Mouse (Mus musculus): Measurements from ENCODE around the gene Cd2bp2. TPM values are rescaled to one million over a fixed set of nuclear protein-coding genes. Genes with fewer than 3 reads are reported as not detected.
A peak's percentile ranks its signal among the peaks of the same experiment; 100 is the strongest.

Gene Cd2bp2
- polyA plus RNA-seq (2015; fragmentation: Nextera tagmentation; extraction: Ambion mirVana): 66.9 and 68.7 TPM in 2 replicates

DNA sequence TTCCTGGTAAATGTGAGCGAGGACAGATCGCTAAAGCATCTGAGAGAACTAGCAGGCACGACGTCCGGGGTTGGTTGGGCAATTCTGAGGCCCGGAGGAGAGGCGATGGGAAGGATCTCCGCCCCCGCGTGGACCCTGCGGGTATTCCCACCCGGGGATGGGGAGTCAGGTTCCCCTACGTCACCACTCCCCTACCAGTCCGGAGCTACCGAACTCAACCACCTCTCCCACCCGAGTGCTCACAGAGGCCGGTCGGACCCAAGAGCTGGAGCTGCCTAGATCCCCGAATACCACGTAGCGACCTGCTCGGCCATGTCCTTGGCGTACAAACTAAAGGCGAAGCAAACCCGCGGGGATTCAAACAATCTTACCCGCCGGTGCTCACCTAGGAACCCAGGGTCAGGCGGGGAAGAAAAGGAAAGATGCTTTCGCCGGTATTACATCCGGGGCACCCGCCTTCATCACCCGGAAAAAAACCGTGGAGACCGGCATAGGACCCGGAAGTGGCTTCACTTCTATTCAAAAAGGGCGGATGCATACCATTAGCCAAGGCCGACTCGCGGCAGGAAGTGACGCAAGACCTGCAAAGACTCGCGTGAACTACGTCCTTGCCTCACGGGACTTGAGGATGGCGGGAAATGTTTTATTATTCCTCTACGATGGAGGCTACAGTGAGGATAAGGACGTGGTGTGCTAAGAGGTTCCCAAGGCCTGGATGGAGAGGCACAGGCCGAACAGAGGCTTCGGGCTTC, at the start of gene Cd2bp2:
TSS of gene Cd2bp2 (minus strand) at position 507 of the 752 bp plus-strand sequence.
- H3K27ac ChIP-seq (ENCODE audit: low read length): peak within 1 kb of the TSS; percentile 97
- peak within 1 kb of the TSS; percentile 87 for H3K9ac ChIP-seq (replicated peaks; ENCODE audit: low read length)
- no peaks in the 10 kb centered on the region for H3K9me3 ChIP-seq (ENCODE audit: low read length)
- peak within 1 kb of the TSS; percentile 96 for H3K4me2 ChIP-seq (replicated peaks; ENCODE audit: low read depth, low read length)
- H3K4me1 ChIP-seq (ENCODE audit: insufficient read depth, low read length): peaks cover 19% of the 10 kb centered on the region
- under 1% methylated on average over 51 of the region's 51 CpGs for WGBS
- peak; percentile 96 for ATAC-seq (ENCODE audit: low FRiP score, low TSS enrichment)
- H3K36me3 ChIP-seq (ENCODE audit: insufficient read depth, low read length): peaks cover 70% of the 10 kb centered on the region
- no peaks in the 10 kb centered on the region for H3K27me3 ChIP-seq (ENCODE audit: insufficient read depth, low read length)
- H3K4me3 ChIP-seq (ENCODE audit: low read length): peak within 1 kb of the TSS; percentile 93

DNA sequence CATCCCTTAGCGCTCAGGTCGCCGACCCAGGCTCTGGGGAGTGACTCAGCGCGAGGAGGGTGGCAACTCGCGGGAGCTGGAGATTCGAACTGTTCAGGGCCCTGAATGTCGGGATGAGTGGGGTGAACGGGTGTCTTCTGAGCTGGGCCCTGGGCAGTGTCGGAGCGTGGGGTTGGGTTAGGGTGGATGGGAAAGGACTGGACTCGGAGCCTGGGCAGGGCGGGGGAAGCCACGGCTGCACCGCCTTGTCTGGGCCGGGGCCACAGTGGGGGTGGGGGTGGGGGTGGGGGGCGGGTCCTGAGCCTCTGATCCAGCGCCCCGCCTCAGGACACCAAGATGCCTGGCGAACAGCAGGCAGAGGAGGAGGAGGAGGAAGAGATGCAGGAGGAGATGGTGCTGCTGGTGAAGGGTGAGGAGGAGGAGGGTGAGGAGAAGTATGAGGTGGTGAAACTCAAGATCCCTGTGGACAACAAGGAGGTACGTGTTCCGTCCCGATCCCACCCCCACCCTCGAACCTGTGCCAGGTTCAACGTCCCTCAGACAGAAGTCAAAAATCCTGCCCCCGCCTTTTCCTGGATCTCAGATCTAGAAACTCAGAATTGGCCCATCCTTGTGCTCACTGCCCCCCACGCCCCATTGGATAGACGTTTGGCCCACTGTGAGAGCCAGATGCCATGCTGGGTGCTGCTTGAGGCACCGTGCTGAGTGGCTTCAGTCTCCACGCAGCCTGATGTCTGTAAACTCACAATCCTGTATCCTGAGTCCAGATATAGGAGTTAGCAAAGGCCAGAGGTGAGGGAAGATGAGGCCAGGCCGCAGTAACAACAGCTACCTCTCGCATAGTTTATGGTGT, 49.0 kb upstream of the Cd2bp2 start:
- peak overlapping the region; percentile 95 for H3K27ac ChIP-seq (ENCODE audit: low read length)
- H3K4me1 ChIP-seq (ENCODE audit: insufficient read depth, low read length): peaks cover 17% of the 10 kb centered on the region
- no peaks in the 10 kb centered on the region for H3K27me3 ChIP-seq (ENCODE audit: insufficient read depth, low read length)
- WGBS: 7% methylated on average over 32 of the region's 33 CpGs
- peak; percentile 88 for ATAC-seq (ENCODE audit: low FRiP score, low TSS enrichment)
- peaks cover 10% of the 10 kb centered on the region; the same call in 1 of the 2 replicates for H3K36me3 ChIP-seq (ENCODE audit: insufficient read depth, low read length)
- H3K4me3 ChIP-seq (ENCODE audit: low read length): peak overlapping the region; percentile 80
- peak overlapping the region; percentile 72 for H3K4me2 ChIP-seq (replicated peaks; ENCODE audit: low read depth, low read length)
- H3K9ac ChIP-seq (replicated peaks; ENCODE audit: low read length): peak overlapping the region; percentile 96
- no peaks in the 10 kb centered on the region for H3K9me3 ChIP-seq (ENCODE audit: low read length)

DNA sequence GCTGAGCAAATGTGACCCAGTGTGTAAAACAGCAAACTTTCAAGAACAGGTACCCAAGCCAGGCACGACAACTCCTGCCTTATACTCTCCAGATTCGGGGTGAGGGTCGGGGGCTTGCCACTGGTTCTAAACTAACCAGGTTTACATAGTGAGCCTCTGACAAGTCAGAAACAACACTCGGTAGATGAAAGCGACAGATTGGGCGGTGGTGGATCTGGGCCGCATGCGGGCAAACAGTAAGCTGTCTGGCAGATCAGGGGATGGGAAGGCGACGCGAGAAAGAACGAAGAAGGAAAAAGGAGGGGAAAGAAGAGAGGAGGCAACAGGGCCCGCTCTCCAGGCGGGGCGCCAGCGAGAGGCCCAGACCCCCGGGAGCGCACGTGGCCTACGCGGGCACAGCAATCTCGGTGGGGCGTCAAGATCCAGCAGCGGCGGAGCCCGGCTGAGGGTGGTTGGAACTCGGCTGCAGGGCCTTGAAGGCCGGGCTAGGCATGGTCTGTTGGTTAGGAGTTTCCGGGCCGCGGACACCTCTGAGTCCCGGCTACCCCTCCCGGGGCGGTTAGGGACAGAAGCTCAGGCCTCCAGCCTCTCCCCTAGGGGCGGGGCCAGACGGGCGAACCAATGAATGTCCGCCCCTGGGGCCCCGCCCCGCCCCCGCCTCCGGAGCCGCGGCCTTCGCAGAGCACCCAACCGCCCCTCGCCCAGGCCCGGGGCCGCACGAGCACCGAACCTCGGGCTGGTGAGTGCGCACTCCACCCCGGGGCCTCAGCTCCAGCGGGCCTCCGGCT, 48.2 kb upstream of the Cd2bp2 start, which contains the start of gene Zfp771:
TSS of gene Zfp771 (plus strand) at position 405 of the 788 bp plus-strand sequence.
- H3K4me2 ChIP-seq (replicated peaks; ENCODE audit: low read depth, low read length): peak within 1 kb of the TSS; percentile 72

DNA sequence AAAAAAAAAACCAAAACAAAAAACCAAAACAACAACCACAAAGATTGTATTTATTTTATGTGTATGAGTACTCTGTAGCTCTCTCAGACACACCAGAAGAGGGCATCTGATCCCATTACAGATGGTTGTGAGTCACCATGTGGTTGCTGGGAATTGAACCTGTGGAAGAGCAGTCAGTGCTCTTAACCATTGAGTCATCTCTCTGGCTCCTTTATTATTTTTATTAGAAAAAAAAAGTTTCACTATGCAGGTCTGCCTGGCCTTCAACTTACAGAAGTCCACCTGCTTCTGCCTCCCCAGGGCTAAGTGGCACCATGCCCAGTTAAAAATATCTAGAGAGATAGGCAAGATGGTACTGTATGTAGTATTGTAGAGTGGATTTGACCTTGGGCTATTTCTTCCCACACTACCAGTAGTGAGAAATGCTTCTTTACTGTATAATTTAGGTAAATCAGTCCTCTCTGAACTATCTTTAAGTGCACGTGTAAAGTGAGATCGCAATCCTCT, 47.6 kb upstream of the Cd2bp2 start:
- WGBS: 35% methylated on average over 2 of the region's 2 CpGs
- Histone ChIP-seq H3K9me3 (ENCODE audit: low read length) (no peaks in the 10 kb centered on the region), H3K9ac (replicated peaks; ENCODE audit: low read length) (peak overlapping the region; percentile 96), H3K4me3 (ENCODE audit: low read length) (peak overlapping the region; percentile 80), H3K4me2 (replicated peaks; ENCODE audit: low read depth, low read length) (peak overlapping the region; percentile 72), H3K27ac (ENCODE audit: low read length) (peak overlapping the region; percentile 95), H3K4me1 (ENCODE audit: insufficient read depth, low read length) (peaks cover 17% of the 10 kb centered on the region), H3K27me3 (ENCODE audit: insufficient read depth, low read length) (no peaks in the 10 kb centered on the region), H3K36me3 (ENCODE audit: insufficient read depth, low read length) (peaks cover 10% of the 10 kb centered on the region)
- no peak for ATAC-seq (ENCODE audit: low FRiP score, low TSS enrichment)

More for the DNA sequence above, 48.2 kb upstream of the Cd2bp2 start, which contains the start of gene Zfp771:
- H3K4me3 ChIP-seq (ENCODE audit: low read length): peak within 1 kb of the TSS; percentile 80
- H3K27me3 ChIP-seq (ENCODE audit: insufficient read depth, low read length): no peaks in the 10 kb centered on the region
- H3K9me3 ChIP-seq (ENCODE audit: low read length): no peaks in the 10 kb centered on the region
- ATAC-seq (ENCODE audit: low FRiP score, low TSS enrichment): peak; percentile 99
- WGBS: 1% methylated on average over 50 of the region's 56 CpGs
- peak within 1 kb of the TSS; percentile 96 for H3K9ac ChIP-seq (replicated peaks; ENCODE audit: low read length)
- H3K4me1 ChIP-seq (ENCODE audit: insufficient read depth, low read length): peaks cover 17% of the 10 kb centered on the region
- peaks cover 3% of the 10 kb centered on the region for H3K36me3 ChIP-seq (ENCODE audit: insufficient read depth, low read length)
- peak within 1 kb of the TSS; percentile 95 for H3K27ac ChIP-seq (ENCODE audit: low read length)

DNA sequence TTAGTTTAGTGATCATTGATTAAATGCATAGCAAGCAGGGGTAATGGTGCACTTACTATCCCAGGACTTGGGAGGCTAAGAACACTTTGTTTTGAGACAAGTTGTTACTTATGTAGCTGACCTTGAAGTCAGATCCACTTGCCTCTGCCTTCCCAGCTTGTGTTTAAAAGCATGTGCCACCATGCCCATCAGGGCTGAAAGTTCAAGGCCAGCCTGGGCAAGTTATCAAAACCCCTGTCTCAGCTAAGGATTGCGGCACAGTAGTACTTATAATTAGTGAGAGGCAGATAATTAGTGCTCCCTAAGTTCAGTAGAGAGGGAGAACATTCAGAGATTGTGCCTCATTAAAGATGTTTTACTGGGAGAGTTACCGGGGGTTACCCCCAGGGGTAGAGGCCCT, 38.9 kb upstream of the Cd2bp2 start:
- no peak overlapping the region for H3K9ac ChIP-seq (replicated peaks; ENCODE audit: low read length)
- no peaks in the 10 kb centered on the region for H3K27me3 ChIP-seq (ENCODE audit: insufficient read depth, low read length)
- no peak overlapping the region for H3K27ac ChIP-seq (ENCODE audit: low read length)
- H3K9me3 ChIP-seq (ENCODE audit: low read length): no peaks in the 10 kb centered on the region
- H3K36me3 ChIP-seq (ENCODE audit: insufficient read depth, low read length): peaks cover 46% of the 10 kb centered on the region
- H3K4me1 ChIP-seq (ENCODE audit: insufficient read depth, low read length): peaks cover 31% of the 10 kb centered on the region
- no peak for ATAC-seq (ENCODE audit: low FRiP score, low TSS enrichment)
- H3K4me2 ChIP-seq (replicated peaks; ENCODE audit: low read depth, low read length): peak overlapping the region; percentile 77; the same call in 1 of the 2 replicates
- 89% methylated on average over 2 of the region's 2 CpGs for WGBS
- H3K4me3 ChIP-seq (ENCODE audit: low read length): no peak overlapping the region

DNA sequence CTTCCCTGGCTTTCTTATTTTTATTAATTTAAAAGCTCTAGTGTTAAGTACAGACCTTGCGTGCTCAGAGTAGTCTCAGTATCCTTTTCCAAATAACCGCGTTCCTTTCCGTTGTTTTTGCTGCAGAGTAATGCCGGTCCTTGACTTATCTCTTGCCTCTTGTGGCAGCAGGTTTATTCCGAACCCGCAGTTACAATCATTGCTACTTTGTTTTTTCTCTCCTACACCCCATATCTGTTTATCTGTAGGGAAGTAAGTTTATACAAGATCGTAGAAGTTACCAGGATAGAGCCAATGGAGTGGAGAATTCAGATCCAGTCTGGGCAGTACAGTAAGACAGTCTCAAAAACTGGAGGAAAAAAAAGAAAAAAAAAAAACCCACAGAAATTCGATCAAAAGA, 37.9 kb upstream of the Cd2bp2 start:
- Histone ChIP-seq H3K27me3 (ENCODE audit: insufficient read depth, low read length) (no peaks in the 10 kb centered on the region), H3K36me3 (ENCODE audit: insufficient read depth, low read length) (peaks cover 47% of the 10 kb centered on the region), H3K9me3 (ENCODE audit: low read length) (no peaks in the 10 kb centered on the region), H3K4me3 (ENCODE audit: low read length) (peak overlapping the region; percentile 98), H3K4me2 (replicated peaks; ENCODE audit: low read depth, low read length) (peak overlapping the region; percentile 77), H3K4me1 (ENCODE audit: insufficient read depth, low read length) (peaks cover 31% of the 10 kb centered on the region), H3K27ac (ENCODE audit: low read length) (peak overlapping the region; percentile 99), H3K9ac (replicated peaks; ENCODE audit: low read length) (peak overlapping the region; percentile 97)
- WGBS: 2% methylated on average over 9 of the region's 9 CpGs
- ATAC-seq (ENCODE audit: low FRiP score, low TSS enrichment): no peak

DNA sequence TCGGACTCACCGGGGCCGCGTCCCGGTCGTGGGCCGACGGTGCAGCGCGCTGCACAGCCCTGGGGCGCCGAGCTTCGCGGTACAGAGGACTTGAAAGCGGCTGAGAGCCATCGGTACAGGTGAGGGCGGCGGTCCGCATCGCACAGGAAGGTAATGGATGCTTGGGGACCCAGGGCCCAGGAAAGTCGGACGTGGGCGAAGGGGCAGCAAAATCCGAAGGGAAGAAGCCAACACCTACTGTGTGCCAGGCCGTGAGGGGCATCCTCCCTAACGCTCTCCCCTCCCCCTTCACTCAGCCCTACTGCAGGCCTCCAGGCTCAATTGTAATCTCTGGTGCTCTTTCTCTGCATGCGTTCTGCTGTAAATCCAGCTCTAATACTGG, 37.5 kb upstream of the Cd2bp2 start:
- peak overlapping the region; percentile 77 for H3K4me2 ChIP-seq (replicated peaks; ENCODE audit: low read depth, low read length)
- peak overlapping the region; percentile 99 for H3K27ac ChIP-seq (ENCODE audit: low read length)
- peaks cover 31% of the 10 kb centered on the region for H3K4me1 ChIP-seq (ENCODE audit: insufficient read depth, low read length)
- H3K27me3 ChIP-seq (ENCODE audit: insufficient read depth, low read length): no peaks in the 10 kb centered on the region
- peak overlapping the region; percentile 97 for H3K9ac ChIP-seq (replicated peaks; ENCODE audit: low read length)
- H3K9me3 ChIP-seq (ENCODE audit: low read length): no peaks in the 10 kb centered on the region
- peak; percentile 70 for ATAC-seq (ENCODE audit: low FRiP score, low TSS enrichment)
- peaks cover 43% of the 10 kb centered on the region for H3K36me3 ChIP-seq (ENCODE audit: insufficient read depth, low read length)
- peak overlapping the region; percentile 98 for H3K4me3 ChIP-seq (ENCODE audit: low read length)
- under 1% methylated on average over 27 of the region's 27 CpGs for WGBS

DNA sequence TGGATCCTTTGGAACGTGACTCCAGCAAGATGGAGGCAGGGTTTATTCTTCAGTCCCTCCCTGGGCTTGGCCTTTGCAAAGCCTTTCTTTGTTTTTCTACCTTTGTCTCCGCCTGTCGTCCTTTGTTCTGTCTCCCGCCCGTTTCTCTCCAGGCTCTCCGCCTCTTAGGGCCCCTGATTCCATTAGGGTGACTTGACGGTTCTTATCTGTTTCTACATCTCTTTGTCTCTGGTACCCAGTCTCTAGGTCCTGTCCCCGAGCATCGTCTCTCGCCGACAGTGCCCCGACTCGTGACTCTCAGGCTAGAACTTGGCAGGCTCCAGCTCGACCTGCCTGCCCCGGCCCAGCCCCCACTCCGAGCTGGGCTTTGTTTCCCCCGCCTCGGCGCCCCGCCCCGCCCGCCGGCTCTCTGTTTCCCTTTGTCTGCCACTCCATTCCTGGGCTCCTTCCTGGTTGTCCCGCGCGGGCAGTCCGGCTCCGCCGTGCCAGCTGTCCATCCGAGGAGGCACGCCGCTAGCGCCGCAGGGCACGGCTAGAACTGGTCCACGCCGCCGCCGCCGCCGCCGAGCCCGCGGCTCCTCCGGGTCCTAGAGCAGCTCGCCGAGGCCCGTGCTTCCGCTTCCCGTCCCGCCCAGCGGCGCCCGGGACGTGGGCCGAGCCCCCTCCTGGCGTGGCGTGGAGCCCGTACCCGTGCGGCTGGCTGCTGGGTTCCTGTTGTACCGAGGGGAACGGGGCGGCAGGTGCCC, 36.9 kb upstream of the Cd2bp2 start, which contains the start of the genes Zfp553 and Sept1:
TSS of gene Zfp553 (plus strand) at position 440 of the 746 bp plus-strand sequence.
TSS of gene Sept1 (minus strand) at position 509 of the 746 bp plus-strand sequence.
- H3K27me3 ChIP-seq (ENCODE audit: insufficient read depth, low read length): no peaks in the 10 kb centered on the region
- under 1% methylated on average over 63 of the region's 64 CpGs for WGBS
- peak within 1 kb of the TSS; percentile 99 for H3K27ac ChIP-seq (ENCODE audit: low read length)
- peak; percentile 92 for ATAC-seq (ENCODE audit: low FRiP score, low TSS enrichment)
- peaks cover 31% of the 10 kb centered on the region for H3K4me1 ChIP-seq (ENCODE audit: insufficient read depth, low read length)
- H3K9ac ChIP-seq (replicated peaks; ENCODE audit: low read length): peak within 1 kb of the TSS; percentile 97
- peaks cover 38% of the 10 kb centered on the region for H3K36me3 ChIP-seq (ENCODE audit: insufficient read depth, low read length)
- H3K4me3 ChIP-seq (ENCODE audit: low read length): peak within 1 kb of the TSS; percentile 98
- H3K9me3 ChIP-seq (ENCODE audit: low read length): no peaks in the 10 kb centered on the region
- H3K4me2 ChIP-seq (replicated peaks; ENCODE audit: low read depth, low read length): peak within 1 kb of the TSS; percentile 77

All from kidney, embryonic 16.5 days (tissue).